Mouse (Mus musculus) embryonic fibroblast, embryonic 13.5 days (primary cell): ENCODE results near the gene Neurl1a. TPM values are rescaled to one million over a fixed set of nuclear protein-coding genes. Genes with fewer than 3 reads are reported as not detected.
A peak's percentile ranks its signal among the peaks of the same experiment; 100 is the strongest.

Experiments
- H3K27ac ChIP-seq: 2 replicates; pipeline ENCODE4 v1.5.1; 2012; ENCODE audit warnings: low read length, control low read depth, inconsistent platforms; ENCODE audit not compliant: insufficient read depth
- H3K4me1 ChIP-seq: 2 replicates; pipeline ENCODE4 v1.6.1; 2011; ENCODE audit warnings: low read length; ENCODE audit not compliant: control insufficient read depth, insufficient read depth
- H3K4me3 ChIP-seq: 2 replicates; pipeline ENCODE4 v1.5.1; 2011; ENCODE audit warnings: mild to moderate bottlenecking, control low read depth, low read length; ENCODE audit not compliant: insufficient read depth
- CTCF ChIP-seq: IDR thresholded peaks from 2 replicates; pipeline ENCODE4 v1.5.1; 2011; ENCODE audit warnings: mild to moderate bottlenecking, control low read depth, low read length, moderate library complexity, borderline replicate concordance; ENCODE audit not compliant: insufficient read depth
- POLR2A ChIP-seq: IDR thresholded peaks from 2 replicates; pipeline ENCODE4 v1.6.1; 2011; ENCODE audit warnings: low read depth, mild to moderate bottlenecking, control low read depth, low read length, moderate library complexity
- polyA plus RNA-seq: library from polyadenylated mRNA; stranded (reverse); fragments of >200 nt; gene quantifications from 2 replicates; pipeline ENCODE4 v1.2.4, GENCODE M21; 2011; ENCODE audit warnings: low read depth; ENCODE audit not compliant: missing spikeins, insufficient read length

The Neurl1a gene
- polyA plus RNA-seq, 1 experiment: 2.6 TPM

GRCm38 (mm10) chr19:47279372-47279771 is 100.8 kb downstream of the Neurl1a start:
- Histone ChIP-seq H3K27ac (peak overlapping the region; percentile 48; the same call in 1 of the 2 replicates), H3K4me1 (peaks cover 15% of the 10 kb centered on the region), H3K4me3 (no peak overlapping the region)
- TF ChIP-seq CTCF (no peak), POLR2A (no peak)

- TF ChIP-seq CTCF (no peak), POLR2A (no peak)
- Histone ChIP-seq H3K4me1 (peaks cover 15% of the 10 kb centered on the region), H3K4me3 (no peak overlapping the region), H3K27ac (peak overlapping the region; percentile 72)
Observed at GRCm38 (mm10) chr19:47279788-47280532, 101.3 kb downstream of the Neurl1a start.

- TF ChIP-seq POLR2A (no peak), CTCF (no peak)
- peak overlapping the region; percentile 91 for H3K27ac ChIP-seq
- no peak overlapping the region for H3K4me3 ChIP-seq
- H3K4me1 ChIP-seq: peaks cover 15% of the 10 kb centered on the region
Observed at GRCm38 (mm10) chr19:47280894-47281293, 102.3 kb downstream of the Neurl1a start.

- H3K4me1 ChIP-seq: peaks cover 15% of the 10 kb centered on the region
- TF ChIP-seq CTCF: no peak
- TF ChIP-seq POLR2A: no peak
- peak overlapping the region; percentile 91 for H3K27ac ChIP-seq
- H3K4me3 ChIP-seq: no peak overlapping the region
Observed at GRCm38 (mm10) chr19:47282050-47282454, 103.4 kb downstream of the Neurl1a start.

GRCm38 (mm10) chr19:47282688-47283215 is 104.1 kb downstream of the Neurl1a start:
- Histone ChIP-seq H3K4me1 (peaks cover 15% of the 10 kb centered on the region), H3K4me3 (no peak overlapping the region), H3K27ac (peak overlapping the region; percentile 91)
- TF ChIP-seq CTCF: no peak
- no peak for TF ChIP-seq POLR2A

- Histone ChIP-seq H3K4me1 (peaks cover 12% of the 10 kb centered on the region), H3K4me3 (no peak overlapping the region), H3K27ac (no peak overlapping the region)
- TF ChIP-seq CTCF (no peak), POLR2A (no peak)
Observed at GRCm38 (mm10) chr19:47285581-47285980, 107.0 kb downstream of the Neurl1a start.

GRCm38 (mm10) chr19:47286886-47287450 is 108.3 kb downstream of the Neurl1a start:
- Histone ChIP-seq H3K4me3 (no peak overlapping the region), H3K4me1 (peaks cover 13% of the 10 kb centered on the region), H3K27ac (no peak overlapping the region)
- TF ChIP-seq POLR2A (no peak), CTCF (no peak)

- TF ChIP-seq POLR2A: no peak
- no peak for TF ChIP-seq CTCF
- no peak overlapping the region for H3K4me3 ChIP-seq
- H3K27ac ChIP-seq: peak overlapping the region; percentile 53
- peaks cover 21% of the 10 kb centered on the region for H3K4me1 ChIP-seq
Observed at GRCm38 (mm10) chr19:47291307-47292080, 112.9 kb downstream of the Neurl1a start.

GRCm38 (mm10) chr19:47292451-47292951 is 113.9 kb downstream of the Neurl1a start:
- TF ChIP-seq POLR2A (no peak), CTCF (no peak)

More at GRCm38 (mm10) chr19:47292451-47292951, 113.9 kb downstream of the Neurl1a start:
- H3K27ac ChIP-seq: peak overlapping the region; percentile 53
- peaks cover 21% of the 10 kb centered on the region for H3K4me1 ChIP-seq
- H3K4me3 ChIP-seq: no peak overlapping the region
